Mouse (Mus musculus) bone marrow, adult 2 months (tissue): ENCODE results near the gene Ncor1.

ENCODE experiments used
- CTCF ChIP-seq: fragments of 200-500 bp; IDR thresholded peaks from 2 replicates; pipeline ENCODE4 v1.5.1; 2011; ENCODE audit warnings: low read length, control low read depth; ENCODE audit not compliant: control insufficient read depth, insufficient read depth
- POLR2A ChIP-seq: fragments of 200-500 bp; IDR thresholded peaks from 2 replicates; pipeline ENCODE4 v1.6.1; 2011; ENCODE audit warnings: low read depth, mild to moderate bottlenecking, control low read depth, low read length, borderline replicate concordance; ENCODE audit not compliant: control insufficient read depth

DNA sequence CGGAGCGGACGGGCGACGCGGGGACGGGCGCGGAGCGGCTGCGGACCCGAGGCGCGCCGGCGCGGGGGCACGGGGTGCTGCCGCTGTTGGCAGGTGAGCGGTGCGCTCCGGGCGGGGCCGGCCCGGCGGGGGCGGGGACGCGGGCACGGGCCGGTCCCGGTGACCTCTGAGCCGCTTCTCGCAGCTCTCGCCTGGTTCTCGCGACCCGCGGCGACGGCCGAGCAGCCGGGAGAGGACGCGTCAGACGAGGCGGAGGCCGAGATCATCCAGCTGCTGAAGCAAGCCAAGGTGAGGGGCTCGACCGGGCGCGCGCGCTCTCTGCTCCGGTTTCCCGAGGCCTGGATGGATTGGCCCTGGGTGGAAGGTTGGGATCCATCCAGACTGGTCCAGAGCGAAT is 176.7 kb downstream of the Ncor1 start:
- no peak for TF ChIP-seq POLR2A
- no peak for TF ChIP-seq CTCF
